Mouse (Mus musculus) subcutaneous adipose tissue, adult 2 months (tissue): ENCODE measurements around the gene Ly6c1. TPM values are rescaled to one million over a fixed set of nuclear protein-coding genes. Genes with fewer than 3 reads are reported as not detected.

Experiments
- polyA plus RNA-seq: library from polyadenylated mRNA; depleted of rRNA; stranded (reverse); fragments of >200 nt; gene quantifications from 2 replicates; pipeline ENCODE4 v1.2.3, GENCODE M21; 2012; ENCODE audit warnings: low replicate concordance; rRNA removed

Gene Ly6c1
- 352 and 1,016 TPM in 2 replicates for polyA plus RNA-seq

DNA sequence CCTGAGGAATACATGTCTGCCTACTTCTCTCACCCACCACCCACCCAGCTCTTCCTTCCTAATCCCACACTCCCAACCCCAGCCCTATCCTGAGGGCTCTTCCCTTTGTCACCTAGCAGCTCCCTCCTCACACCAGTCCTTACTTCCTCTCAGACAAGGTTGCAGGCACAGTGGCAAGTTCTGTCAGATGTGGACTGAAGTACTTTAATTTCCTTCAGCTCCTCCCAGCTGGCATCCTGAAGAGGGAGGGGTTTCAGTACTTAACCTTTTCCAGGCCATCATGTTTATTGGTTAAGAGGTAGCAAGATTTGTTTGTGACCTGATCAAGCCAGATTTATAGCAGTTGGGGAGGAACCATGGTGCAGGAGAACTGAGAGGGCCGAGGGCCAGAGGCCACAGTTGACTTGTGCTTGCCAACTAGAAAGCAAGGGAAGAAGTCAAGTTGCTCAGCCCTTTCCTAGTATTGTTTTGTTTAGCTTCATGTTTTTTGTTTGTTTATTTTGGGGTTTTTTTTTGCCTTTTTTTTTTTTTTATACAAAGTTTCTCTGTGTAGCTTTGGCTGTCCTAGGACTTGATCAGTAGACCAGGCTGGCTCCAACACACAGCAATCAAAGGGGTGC lies at the start of gene Ly6c1:
Gene Ly6c1, minus strand, starts transcription at position 189 of the 620 bp plus-strand sequence.

Other genes with a start within 250 kb of the Ly6c1 start
- gene Gml2, start 229.8 kb downstream of the Ly6c1 start, polyA plus RNA-seq, result not detected in 2 replicates
- 0.12 and 0.17 TPM in 2 replicates for gene 2010109I03Rik, start 151.8 kb downstream of the Ly6c1 start, polyA plus RNA-seq
- gene Ly6i, start 65.4 kb downstream of the Ly6c1 start, polyA plus RNA-seq, result 0.83 and 1.3 TPM in 2 replicates
- 345 and 392 TPM in 2 replicates for gene Ly6a, start 50.8 kb downstream of the Ly6c1 start, polyA plus RNA-seq
- gene Ly6c2, start 63.1 kb upstream of the Ly6c1 start, polyA plus RNA-seq, result 8.2 and 12.5 TPM in 2 replicates
- 2.0 TPM in 1 of 2 replicates, not detected in the other for gene Ly6g, start 106.4 kb upstream of the Ly6c1 start, polyA plus RNA-seq
- 0.26 TPM in 1 of 2 replicates, not detected in the other for gene BC025446, start 167.5 kb upstream of the Ly6c1 start, polyA plus RNA-seq
- 0.59 TPM in 1 of 2 replicates, not detected in the other for gene Ly6f, start 219.6 kb upstream of the Ly6c1 start, polyA plus RNA-seq